Mouse (Mus musculus): Measurements from ENCODE around the gene Pclaf. TPM values are rescaled to one million over a fixed set of nuclear protein-coding genes. Genes with fewer than 3 reads are reported as not detected.

Pclaf gene
- total RNA-seq (2021), result 10 to 100 TPM; 28.6 to 29.1 TPM
- long read RNA-seq, experiment 1, transcript Pclaf-201 (4 exons, 2,188 nt), result major isoform, 60 of 64 reads
- long read RNA-seq, experiment 1, partial matches to known transcripts, result 1 of 64 reads
- long read RNA-seq, experiment 1, other reads (novel, unspliced or antisense), result 3 of 64 reads
- long read RNA-seq, experiment 2, transcript Pclaf-201 (4 exons, 2,188 nt), result major isoform, 57 of 58 reads
- long read RNA-seq, experiment 2, partial matches to known transcripts, result 0 of 58 reads
- long read RNA-seq, experiment 2, other reads (novel, unspliced or antisense), result 1 of 58 reads

DNA sequence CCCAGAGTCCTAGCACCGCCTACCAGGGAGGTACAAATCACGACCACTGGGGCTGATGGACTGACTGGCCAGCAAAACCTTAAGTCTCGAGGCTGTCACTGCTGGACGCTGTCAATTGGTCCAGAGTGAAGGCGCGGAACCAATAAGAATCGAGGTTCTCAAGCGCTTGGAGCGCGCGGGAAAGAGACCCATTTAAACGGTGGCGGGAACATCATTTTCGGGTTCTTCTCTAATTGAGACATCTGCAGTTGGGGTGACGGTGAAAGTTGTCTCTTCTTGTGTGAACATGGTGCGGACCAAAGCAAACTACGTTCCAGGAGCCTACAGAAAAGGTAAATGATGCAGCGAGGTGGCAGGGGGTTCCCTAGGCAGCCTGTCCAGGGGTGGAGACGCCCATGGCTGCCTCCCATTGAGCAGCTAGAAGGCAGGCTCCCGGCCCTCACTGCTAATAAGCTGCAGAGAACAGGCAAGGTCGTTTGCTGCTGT is at the start of gene Pclaf:
Gene Pclaf, plus strand, starts transcription at position 95 of the 486 bp plus-strand sequence.
- peak; percentile 28 to 73 for DNase-seq (ENCODE audit: low spot score in 2 of 2)

DNA sequence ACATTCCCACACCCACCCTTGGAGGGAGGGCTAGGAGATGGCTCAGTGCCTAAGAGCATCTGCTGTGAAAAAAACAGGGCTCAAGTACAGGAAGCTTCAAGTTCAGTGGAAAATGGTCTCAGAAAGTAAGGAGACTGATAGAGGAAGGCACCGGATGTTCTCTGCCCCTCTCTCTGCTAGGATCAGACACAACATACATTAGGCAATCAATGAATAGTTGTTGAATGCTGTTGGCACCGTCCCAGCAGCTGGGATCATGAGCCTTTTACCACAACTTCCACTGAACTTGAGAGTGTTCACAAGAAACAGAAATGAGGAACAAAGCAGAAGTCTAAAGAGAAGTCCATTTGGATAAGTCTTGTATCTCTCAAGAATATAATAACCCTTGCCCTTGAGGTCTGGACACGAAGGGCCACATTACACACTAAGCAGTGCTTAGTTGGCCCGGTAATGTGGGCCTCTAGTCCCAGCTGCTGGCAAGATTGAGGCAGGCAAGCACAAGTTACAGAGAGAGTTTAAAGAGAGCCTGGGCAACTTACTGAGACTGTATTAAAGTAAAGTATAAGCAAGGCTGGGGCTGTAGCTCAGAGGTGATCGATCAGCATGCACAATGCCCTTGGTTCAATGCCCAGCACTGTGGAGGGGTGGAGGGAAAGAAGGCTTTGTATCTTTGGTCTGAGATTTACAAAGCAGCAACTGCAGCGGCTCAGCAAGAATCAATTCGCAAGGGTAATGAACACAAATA is 45.4 kb upstream of the Pclaf start:
- DNase-seq (ENCODE audit: low spot score in 2 of 2), result peak in 1 of 2 experiments; percentile 21

DNA sequence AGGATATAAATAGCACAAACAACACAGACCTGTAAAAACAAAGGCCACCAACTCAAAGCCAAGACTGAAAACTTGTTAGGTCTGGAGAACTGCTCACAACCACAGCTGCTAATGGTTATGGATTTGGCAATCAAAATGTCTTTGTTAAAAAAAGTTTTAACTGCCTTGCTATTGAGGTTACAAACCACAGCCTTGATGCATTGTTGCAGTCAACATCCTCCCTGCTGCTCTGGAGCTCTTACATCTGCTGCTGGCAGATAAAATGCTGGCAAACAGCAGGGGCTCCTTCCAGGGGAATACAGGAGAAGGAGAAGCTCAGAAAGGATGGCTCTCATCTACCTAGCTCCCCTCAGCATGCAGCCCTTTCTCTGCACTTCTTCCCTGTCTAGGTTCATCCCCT is 41.9 kb upstream of the Pclaf start:
- no peak for DNase-seq (ENCODE audit: low spot score in 2 of 2)

DNA sequence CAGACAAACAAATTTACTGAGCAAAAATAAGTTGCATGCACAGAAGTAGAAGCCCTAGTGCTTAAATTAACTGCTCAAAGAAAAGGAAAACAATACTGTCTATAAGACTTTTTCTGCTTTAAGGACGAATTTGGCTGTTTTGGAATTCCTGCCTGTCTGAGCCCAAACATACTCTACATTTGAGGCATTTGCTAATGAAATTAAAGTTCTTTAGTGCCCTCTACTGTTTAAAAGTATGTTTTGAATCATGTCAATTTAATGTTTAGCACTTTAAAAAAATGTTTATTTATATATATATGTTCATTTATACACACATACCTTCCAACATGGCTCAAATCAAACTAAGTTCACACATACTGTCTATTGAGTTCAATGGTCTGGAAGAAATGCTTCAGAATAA is 39.8 kb upstream of the Pclaf start:
- DNase-seq (ENCODE audit: low spot score in 2 of 2), result no peak

DNA sequence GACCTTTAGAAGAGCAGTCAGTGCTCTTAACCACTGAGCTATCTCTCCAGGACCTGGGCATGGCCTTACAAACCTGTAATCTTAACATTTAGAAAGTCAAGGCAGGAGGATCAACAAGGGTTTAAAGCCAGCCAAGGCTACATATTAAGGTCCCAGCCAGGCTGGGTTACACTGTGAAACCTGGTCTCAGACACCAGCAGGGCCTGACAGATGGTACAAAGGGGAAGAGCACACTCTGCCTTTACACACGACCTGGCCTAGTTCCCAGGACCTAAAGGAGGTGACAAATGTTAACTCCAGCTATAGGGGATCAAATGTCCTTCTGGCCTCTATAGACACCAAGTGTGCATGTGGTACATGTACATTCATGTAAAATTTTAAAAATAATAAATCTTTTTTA is 30.4 kb upstream of the Pclaf start:
- no peak for DNase-seq (ENCODE audit: low spot score in 2 of 2)

DNA sequence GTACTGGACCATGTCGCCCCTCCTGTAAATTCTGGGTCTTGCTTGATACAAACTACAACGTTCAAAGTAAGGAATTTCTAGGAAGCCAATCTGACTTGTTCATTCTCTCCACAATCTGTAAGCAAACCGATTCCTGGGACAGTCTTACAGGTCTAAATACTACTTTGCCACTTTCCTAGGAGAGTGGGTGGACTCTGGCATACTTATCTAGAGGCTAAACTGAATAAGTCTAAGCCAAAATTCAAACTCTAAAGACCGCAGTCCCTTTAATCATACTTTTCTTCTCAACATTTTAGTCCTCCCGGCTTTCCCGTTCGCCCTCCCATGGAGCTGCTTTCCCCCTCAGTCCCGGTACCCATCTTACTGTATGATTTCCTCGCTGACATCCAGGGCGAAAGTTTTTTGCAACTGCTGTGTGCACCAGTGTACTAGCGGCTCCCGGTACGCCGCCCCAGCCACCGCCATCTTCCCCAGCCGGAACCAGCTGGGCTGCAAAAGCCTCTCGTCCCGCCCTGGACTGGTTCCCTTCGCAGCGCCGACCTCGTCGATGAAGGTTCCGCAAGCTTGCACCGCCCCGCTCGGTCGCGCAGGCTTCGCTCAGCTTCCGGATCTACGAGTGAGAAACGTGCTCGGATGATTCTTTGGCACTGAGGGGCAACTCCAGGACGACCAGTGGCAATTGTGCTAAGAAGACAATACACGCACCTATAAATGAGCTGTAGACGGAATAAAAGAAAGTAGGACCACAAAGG is 5.3 kb upstream of the Pclaf start:
- DNase-seq (ENCODE audit: low spot score in 2 of 2), result peak; percentile 83 to 92

DNA sequence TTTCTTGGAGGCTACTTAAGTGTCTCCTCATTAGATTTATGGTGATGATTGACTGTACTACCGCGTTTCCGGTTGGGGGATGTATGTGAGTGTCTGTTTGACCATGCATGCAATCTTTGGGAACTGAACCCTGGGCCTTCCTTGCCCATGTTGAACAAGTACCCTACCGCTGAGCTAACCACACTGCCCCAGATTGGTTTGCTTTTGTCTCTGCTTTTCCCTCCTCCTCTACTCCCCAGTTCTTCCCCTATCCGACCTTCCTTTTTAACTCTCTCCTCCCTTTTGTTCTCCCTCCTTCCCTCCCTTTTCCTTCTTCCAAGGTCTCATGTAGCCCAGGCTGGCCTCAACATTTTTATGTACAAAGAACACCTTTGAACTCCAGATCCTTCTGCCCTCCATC is 1.1 kb downstream of the Pclaf start:
- DNase-seq (ENCODE audit: low spot score in 2 of 2), result no peak

DNA sequence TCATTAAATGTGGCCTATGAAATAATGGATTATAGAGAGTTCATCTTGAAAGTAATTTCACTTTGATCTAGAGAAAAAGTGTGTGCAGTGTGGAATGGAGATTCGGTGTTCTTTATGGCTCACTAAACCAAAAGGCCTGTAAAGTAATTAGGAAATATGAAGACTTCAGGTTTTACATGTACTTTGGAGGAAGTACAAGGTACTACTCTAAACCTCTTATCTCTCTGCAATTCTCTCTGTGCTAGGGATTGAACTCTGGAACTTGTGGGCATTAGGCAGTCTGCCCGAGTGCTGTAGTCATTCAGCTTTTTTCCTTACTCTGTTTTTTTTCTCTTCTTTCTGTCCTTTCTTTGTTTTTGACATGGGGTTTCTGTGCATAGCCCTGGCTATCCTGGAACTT is 6.9 kb downstream of the Pclaf start:
- no peak for DNase-seq (ENCODE audit: low spot score in 2 of 2)

DNA sequence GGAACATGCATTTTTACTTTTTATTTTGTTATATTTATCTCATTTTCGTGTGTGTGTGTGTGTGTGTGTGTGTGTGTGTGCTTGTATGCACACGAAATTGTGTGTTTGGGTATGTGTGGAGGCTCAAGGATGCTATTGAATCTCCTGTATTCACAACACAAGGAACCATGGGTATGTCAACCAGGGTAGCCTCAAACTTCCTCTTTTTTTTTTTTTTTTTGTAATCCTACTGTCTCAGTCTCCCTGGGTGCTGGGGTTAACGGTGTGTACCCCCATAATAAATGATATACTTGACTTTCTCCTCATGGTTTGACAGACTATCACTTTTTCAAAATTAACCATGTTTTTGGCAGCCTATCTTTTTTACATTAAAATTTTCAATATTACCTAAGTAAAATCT is 12.8 kb downstream of the Pclaf start:
- no peak for DNase-seq (ENCODE audit: low spot score in 2 of 2)

DNA sequence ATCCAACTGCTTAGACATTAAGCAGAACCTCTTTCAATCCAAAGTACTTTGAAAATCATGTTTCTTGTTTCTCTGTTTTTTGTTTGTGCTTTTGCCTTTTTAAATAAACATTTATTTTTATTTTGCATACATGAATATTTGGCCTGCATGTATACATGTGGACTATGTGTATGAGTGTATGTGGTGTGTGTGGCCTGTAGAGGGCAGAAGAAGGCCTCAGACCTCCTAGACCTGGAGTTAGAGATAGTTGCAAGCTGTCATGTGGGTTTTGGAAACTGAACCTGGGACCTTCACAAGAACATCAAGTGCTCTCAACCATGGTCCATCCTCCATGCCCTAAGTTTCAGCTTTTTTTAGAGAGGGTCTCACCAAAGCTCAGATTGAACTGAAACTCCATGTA is 13.4 kb downstream of the Pclaf start:
- DNase-seq (ENCODE audit: low spot score in 2 of 2), result no peak

DNA sequence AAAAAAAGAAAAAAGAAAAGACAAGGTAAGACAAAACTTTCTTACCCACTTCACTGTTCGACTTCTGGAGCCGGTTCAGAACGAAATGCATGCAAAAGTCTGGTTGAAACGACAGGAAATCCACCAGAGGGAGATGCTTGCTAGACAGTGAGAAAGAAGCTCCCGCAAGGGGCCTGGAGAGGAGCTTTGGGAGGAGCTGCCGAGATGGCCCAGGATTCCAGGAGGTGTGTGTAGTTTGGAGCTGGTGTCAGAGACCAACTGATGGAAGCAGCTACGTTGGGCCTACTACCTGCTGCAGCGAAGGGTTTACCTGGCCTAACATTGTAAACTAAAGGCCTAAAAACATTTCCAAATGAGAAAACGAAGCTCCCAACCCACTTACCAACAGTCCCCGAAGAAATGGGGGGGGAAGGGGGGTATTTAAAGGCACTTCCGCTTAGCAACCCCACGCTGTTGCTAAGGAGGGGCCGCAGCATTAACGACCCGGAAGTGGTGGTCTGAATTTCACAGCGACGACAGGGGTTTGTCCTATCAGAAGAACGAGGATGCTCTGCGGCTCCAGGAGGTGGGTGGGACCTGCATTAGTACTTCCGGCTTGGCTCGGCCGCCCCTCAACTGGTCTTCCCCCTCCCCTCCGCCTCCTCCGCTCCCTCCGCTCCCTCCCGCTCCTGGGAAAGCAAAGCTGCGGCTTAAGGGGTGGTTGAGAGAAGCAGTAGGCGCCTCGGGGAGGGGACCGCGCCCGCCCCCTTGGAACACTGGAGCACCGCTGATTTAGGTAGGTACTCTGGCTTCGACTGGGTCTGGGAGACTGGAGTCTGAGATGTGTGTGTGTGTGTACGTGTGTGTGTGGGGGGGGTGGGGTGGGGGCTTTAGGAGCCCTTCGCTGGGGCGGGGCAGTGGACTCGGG is 18.6 kb downstream of the Pclaf start, which contains the start of the genes Trip4 and Csnk1g1:
Gene Trip4, minus strand, starts transcription at position 401 of the 907 bp plus-strand sequence.
Gene Csnk1g1, plus strand, starts transcription at position 531 of the 907 bp plus-strand sequence.
- peak; percentile 87 to 94 for DNase-seq (ENCODE audit: low spot score in 2 of 2)

DNA sequence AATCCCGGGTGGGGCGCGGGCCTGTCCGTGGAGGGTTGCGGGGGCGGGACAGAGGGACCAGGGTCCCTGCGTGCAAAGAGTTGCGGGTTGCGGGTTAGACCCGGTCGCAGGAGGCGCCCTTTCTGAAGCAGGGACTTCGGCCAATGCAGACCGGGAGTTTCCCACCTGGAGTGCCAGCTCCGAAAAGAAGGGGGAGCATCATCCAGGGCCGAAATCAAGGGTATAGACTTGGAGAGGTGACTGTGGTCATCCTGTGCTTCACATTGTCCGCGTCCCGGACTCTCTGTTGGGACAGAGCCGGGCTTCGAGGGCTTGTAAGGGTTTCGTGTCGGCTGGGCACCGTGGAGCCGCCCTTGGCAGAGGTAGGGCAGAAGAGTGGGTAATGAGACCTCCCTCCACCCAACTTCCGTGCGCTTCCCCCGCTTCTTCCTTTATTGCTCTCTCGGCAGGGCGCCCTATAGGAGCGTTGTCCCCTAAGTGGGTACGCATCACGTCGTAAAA is 19.3 kb downstream of the Pclaf start:
- peak; percentile 48 to 56 for DNase-seq (ENCODE audit: low spot score in 2 of 2)

DNA sequence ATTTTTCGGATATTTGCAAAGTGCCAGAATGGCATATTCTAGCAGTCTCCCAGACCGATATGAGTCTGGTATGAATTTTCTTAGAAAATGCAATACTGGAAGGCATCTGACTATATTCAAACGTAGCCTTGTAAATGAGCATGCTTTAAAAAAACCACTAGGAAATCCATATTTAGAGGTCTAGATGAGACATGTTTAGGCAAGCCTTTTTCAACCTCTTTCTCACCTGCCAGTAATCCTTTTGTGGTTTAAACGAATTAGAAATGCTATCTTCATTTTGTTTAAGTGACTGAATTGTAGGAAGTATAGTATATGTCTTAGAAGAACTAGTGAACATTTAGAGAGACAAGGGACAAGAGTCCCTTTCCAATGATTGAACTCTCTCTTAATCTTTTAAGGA is 19.8 kb downstream of the Pclaf start:
- no peak for DNase-seq (ENCODE audit: low spot score in 2 of 2)

DNA sequence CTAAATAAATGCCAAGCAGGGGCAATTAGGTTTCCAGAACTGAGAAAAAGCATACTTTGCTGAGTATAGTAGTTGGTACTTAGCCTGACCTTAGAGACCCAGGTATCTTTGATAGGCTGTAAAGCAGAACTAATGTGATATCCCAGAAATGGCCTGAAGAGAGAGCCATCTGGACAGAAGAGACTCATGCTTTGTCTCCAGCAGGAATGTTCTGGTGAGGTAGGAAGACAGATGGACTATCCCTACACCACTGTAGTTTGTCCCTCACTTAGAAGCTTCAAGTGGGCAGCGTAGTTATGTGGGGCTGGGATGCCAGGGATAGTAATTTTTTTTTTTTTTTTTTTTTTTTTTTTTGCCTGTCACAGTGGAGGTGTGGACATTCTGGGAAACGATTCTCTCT is 23.9 kb downstream of the Pclaf start:
- DNase-seq (ENCODE audit: low spot score in 2 of 2), result no peak

DNA sequence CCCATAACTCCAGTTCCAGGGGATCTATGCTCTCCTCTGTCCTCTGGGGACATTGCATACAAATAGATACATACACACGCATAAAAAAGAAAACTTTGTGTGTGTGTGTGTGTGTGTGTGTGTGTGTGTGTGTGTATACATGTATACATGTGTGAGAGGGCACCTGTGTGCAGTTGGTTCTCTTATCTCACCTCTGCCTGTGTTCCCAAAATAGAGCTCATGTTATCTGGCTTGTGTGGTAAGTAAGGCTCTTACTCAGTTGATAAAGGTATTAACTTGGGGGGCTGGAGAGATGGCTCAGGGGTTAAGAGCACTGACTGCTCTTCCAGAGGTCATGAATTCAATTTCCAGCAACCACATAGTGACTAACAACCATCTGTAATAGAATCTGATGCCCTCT is 27.0 kb downstream of the Pclaf start:
- no peak for DNase-seq (ENCODE audit: low spot score in 2 of 2)

DNA sequence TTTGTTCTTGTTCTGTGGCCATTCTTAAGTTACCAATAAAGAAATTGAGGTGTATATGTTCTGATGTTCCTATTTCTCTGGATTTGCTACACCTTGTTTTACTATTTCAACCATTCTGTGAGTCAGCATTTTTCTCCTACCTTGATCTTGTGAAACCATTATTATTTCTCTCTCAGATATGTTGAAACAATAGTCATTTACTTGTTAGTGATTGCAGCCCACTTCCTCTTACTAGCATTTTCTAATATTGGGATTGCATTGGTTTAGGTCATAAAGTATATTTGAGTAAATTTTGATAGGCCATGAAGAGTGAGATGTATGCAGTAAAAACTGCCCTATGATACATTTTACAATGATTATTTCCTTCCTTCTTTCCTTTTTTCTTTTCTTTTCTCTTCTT is 38.4 kb downstream of the Pclaf start:
- no peak for DNase-seq (ENCODE audit: low spot score in 2 of 2)

DNA sequence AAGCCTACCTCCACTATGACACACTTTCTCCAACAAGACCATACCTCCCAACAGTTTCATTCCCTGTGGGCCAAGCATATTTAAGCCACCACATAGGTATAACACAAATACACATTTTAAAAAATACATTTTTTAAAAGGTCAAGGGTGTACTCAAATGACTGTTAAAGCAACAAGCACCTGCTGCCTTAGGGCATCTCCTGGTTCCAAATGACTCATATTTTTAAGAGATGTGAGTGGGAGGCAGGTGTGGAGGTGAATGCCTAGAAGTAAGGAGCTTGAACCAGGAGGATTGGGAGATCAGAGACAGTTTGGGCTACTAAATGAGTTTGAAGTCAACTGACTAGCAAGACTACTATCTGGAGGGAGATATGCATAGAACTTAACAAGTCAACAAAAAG is 39.8 kb downstream of the Pclaf start:
- DNase-seq (ENCODE audit: low spot score in 2 of 2), result no peak

DNA sequence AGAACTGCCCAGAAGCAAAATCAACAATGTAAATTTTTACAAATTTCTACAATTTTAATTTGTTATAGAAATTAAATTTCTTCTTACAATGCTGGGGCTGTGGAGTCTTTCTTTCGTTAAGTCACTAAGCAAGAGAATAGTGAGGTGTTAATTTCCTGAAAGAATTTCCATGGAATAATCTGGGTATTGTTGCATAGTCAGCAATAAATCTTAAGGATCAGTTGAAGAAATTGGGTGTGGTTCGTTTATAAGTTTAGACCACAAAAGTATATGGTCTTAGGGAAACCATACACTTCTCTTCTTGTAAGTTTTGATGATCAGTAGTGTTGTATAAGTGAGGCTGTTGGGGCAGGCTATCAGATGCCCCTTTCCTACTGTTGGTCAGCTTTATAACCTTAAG is 47.5 kb downstream of the Pclaf start:
- no peak for DNase-seq (ENCODE audit: low spot score in 2 of 2)

DNA sequence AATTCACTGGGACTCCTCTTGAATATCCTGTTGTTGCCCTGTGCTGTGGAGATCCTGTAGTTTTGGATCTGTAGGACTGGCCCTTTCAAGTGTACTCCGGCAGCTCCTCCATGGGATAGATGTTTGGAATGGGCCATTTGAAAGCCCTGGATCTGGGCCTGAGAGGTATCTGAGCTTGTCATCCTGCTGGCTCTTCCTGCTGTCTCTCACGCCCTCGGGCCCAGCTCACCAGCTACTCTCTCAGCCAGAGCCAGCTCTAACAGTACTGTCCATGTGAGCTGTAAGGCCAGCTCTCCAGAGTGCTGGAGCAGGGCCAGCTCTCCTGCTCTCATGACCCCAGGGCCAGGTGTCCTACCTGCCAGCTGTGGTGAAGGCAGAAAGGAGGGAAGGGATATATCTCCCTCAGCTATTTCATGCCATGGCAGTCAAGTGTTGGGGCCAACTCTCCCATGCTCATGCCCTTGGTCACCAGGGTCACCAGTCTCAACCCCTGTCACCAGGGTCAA is 61.1 kb downstream of the Pclaf start:
- DNase-seq (ENCODE audit: low spot score in 2 of 2), result no peak
